Mouse (Mus musculus) WW6 (cell line): ENCODE measurements around the gene Cabp1.

ENCODE experiments used
- DNase-seq: peaks from one replicate; pipeline ENCODE4 v3.0.0-alpha.2; 2013; ENCODE audit warnings: low read depth, low spot score

The Cabp1 gene

GRCm38 (mm10) chr5:115193669-115194625, at the start of gene Cabp1:
Gene Cabp1, minus strand, starts transcription at chr5:115194381.
- DNase-seq: no peak

GRCm38 (mm10) chr5:115240191-115240590, 46.0 kb upstream of the Cabp1 start:
- DNase-seq: no peak

- no peak for DNase-seq
Measured at GRCm38 (mm10) chr5:115238729-115239195, 44.6 kb upstream of the Cabp1 start.

- DNase-seq: peak; percentile 76
Measured at GRCm38 (mm10) chr5:115237803-115238728, 43.9 kb upstream of the Cabp1 start.

- DNase-seq: peak; percentile 65
Measured at GRCm38 (mm10) chr5:115235786-115236263, 41.6 kb upstream of the Cabp1 start, which contains the start of gene Pop5. Gene Pop5, plus strand, starts transcription at chr5:115235836.

- DNase-seq: no peak
Measured at GRCm38 (mm10) chr5:115235323-115235771, 41.2 kb upstream of the Cabp1 start.

GRCm38 (mm10) chr5:115234519-115234918, 40.3 kb upstream of the Cabp1 start:
- DNase-seq: no peak

GRCm38 (mm10) chr5:115233031-115233780, 39.0 kb upstream of the Cabp1 start:
- DNase-seq: no peak

- DNase-seq: no peak
Measured at GRCm38 (mm10) chr5:115232516-115232915, 38.3 kb upstream of the Cabp1 start.

- DNase-seq: no peak
Measured at GRCm38 (mm10) chr5:115231552-115232120, 37.5 kb upstream of the Cabp1 start.

GRCm38 (mm10) chr5:115230830-115231551, 36.8 kb upstream of the Cabp1 start:
- no peak for DNase-seq

GRCm38 (mm10) chr5:115222485-115222884, 28.3 kb upstream of the Cabp1 start:
- no peak for DNase-seq

- DNase-seq: no peak
Measured at GRCm38 (mm10) chr5:115220931-115221640, 26.9 kb upstream of the Cabp1 start.

- no peak for DNase-seq
Measured at GRCm38 (mm10) chr5:115217998-115218397, 23.8 kb upstream of the Cabp1 start.

- no peak for DNase-seq
Measured at GRCm38 (mm10) chr5:115215273-115216185, 21.3 kb upstream of the Cabp1 start.

GRCm38 (mm10) chr5:115214864-115215263, 20.7 kb upstream of the Cabp1 start:
- no peak for DNase-seq

GRCm38 (mm10) chr5:115212861-115213260, 18.7 kb upstream of the Cabp1 start:
- DNase-seq: no peak

- DNase-seq: no peak
Measured at GRCm38 (mm10) chr5:115212451-115212850, 18.3 kb upstream of the Cabp1 start.
